Mouse (Mus musculus): ENCODE data around the gene Gucy2g. TPM values are rescaled to one million over a fixed set of nuclear protein-coding genes. Genes with fewer than 3 reads are reported as not detected.
A peak's percentile ranks its signal among the peaks of the same experiment; 100 is the strongest.

Gene Gucy2g
- polyA plus RNA-seq, 1 experiment from 2014 or later = not detected

DNA sequence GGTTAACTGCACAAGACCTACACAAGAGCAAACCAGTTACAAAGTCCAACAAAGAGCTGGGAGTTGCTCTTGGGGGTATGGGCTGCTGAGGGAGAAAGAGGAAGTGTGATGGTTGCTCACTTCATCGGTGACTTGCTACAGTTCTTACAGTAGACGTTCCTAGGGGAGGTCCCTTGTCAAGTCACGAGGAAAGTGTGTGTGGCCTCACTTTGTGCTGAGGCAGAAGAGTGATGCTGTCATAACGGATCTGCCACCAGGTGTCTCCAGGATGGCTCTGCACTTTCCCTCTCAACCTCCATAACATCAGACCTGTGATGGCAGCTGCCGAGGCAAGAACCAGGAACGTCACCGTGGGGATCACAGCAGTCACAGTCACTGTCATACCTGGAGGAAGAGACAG, 13.9 kb downstream of the Gucy2g start:
- H3K36me3 ChIP-seq (ENCODE audit: control insufficient read depth, insufficient read depth, low read length) = no peaks in the 10 kb centered on the region
- H3K4me2 ChIP-seq (ENCODE audit: low read length) = no peak overlapping the region
- no peak overlapping the region for H3K9ac ChIP-seq (ENCODE audit: low read length)
- no peak overlapping the region for H3K27ac ChIP-seq (replicated peaks in 1 of 2; ENCODE audit: control insufficient read depth in 1 of 2, insufficient read depth in 1 of 2, low read depth in 2 of 2, low read length in 2 of 2)
- H3K4me1 ChIP-seq (ENCODE audit: control insufficient read depth in 2 of 2, insufficient read depth in 2 of 2, low read length in 2 of 2) = peaks cover 1 to 5% of the 10 kb centered on the region in 2 experiments; a peak in 3 of 4 replicates
- no peak for ATAC-seq (ENCODE audit: insufficient number of reproducible peaks, insufficient read depth, low FRiP score, low read depth)
- H3K27me3 ChIP-seq (ENCODE audit: control insufficient read depth, insufficient read depth, low read length) = no peaks in the 10 kb centered on the region
- 71% methylated on average over 7 of the region's 7 CpGs for WGBS
- no peaks in the 10 kb centered on the region for H3K9me3 ChIP-seq (ENCODE audit: control insufficient read depth, low read length)
- no peak overlapping the region for H3K4me3 ChIP-seq (ENCODE audit: control insufficient read depth in 1 of 2, insufficient read depth in 1 of 2, low read depth in 1 of 2, low read length in 2 of 2)

DNA sequence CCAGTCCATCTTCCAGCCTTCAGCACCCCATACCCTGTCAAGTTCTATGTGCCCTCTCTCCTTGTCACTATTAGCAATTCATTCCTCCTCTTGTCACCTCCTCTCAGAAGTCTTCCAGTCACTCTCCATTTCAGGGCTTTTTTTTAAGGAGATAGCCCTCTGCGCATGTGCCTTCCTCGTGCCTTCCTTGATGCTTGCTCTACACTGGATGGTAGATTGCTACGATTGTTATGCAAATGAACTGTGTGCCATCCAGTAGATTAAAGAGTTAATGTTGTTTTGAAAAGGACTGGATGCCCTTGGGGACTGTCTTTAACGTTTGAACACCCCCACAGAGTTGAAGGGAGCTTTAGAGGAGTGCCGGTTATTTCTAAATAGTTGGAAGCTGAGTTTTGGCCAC, 14.4 kb downstream of the Gucy2g start:
- Histone ChIP-seq H3K36me3 (ENCODE audit: control insufficient read depth, insufficient read depth, low read length) (no peaks in the 10 kb centered on the region), H3K4me2 (ENCODE audit: low read length) (no peak overlapping the region), H3K4me1 (ENCODE audit: control insufficient read depth in 2 of 2, insufficient read depth in 2 of 2, low read length in 2 of 2) (peaks cover 0 to 5% of the 10 kb centered on the region in 2 experiments; a peak in 2 of 4 replicates), H3K27me3 (ENCODE audit: control insufficient read depth, insufficient read depth, low read length) (no peaks in the 10 kb centered on the region), H3K9me3 (ENCODE audit: control insufficient read depth, low read length) (no peaks in the 10 kb centered on the region), H3K4me3 (ENCODE audit: control insufficient read depth in 1 of 2, insufficient read depth in 1 of 2, low read depth in 1 of 2, low read length in 2 of 2) (no peak overlapping the region), H3K27ac (replicated peaks in 1 of 2; ENCODE audit: control insufficient read depth in 1 of 2, insufficient read depth in 1 of 2, low read depth in 2 of 2, low read length in 2 of 2) (no peak overlapping the region), H3K9ac (ENCODE audit: low read length) (no peak overlapping the region)
- 64% methylated on average over 5 of the region's 5 CpGs for WGBS
- no peak for ATAC-seq (ENCODE audit: insufficient number of reproducible peaks, insufficient read depth, low FRiP score, low read depth)

GRCm38 (mm10) chr19:55222268-55222667, 18.8 kb downstream of the Gucy2g start:
- no peak for ATAC-seq (ENCODE audit: insufficient number of reproducible peaks, insufficient read depth, low FRiP score, low read depth)
- Histone ChIP-seq H3K4me3 (ENCODE audit: control insufficient read depth in 1 of 2, insufficient read depth in 1 of 2, low read depth in 1 of 2, low read length in 2 of 2) (no peak overlapping the region), H3K9me3 (ENCODE audit: control insufficient read depth, low read length) (no peaks in the 10 kb centered on the region)

GRCm38 (mm10) chr19:55221208-55221607, 19.8 kb downstream of the Gucy2g start:
- Histone ChIP-seq H3K9ac (ENCODE audit: low read length) (no peak overlapping the region), H3K36me3 (ENCODE audit: control insufficient read depth, insufficient read depth, low read length) (no peaks in the 10 kb centered on the region), H3K4me3 (ENCODE audit: control insufficient read depth in 1 of 2, insufficient read depth in 1 of 2, low read depth in 1 of 2, low read length in 2 of 2) (no peak overlapping the region), H3K27ac (replicated peaks in 1 of 2; ENCODE audit: control insufficient read depth in 1 of 2, insufficient read depth in 1 of 2, low read depth in 2 of 2, low read length in 2 of 2) (no peak overlapping the region), H3K27me3 (ENCODE audit: control insufficient read depth, insufficient read depth, low read length) (no peaks in the 10 kb centered on the region), H3K4me1 (ENCODE audit: control insufficient read depth in 2 of 2, insufficient read depth in 2 of 2, low read length in 2 of 2) (peaks cover 5 to 9% of the 10 kb centered on the region in 2 experiments; a peak in 2 of 4 replicates), H3K4me2 (ENCODE audit: low read length) (no peak overlapping the region), H3K9me3 (ENCODE audit: control insufficient read depth, low read length) (no peaks in the 10 kb centered on the region)
- no peak for ATAC-seq (ENCODE audit: insufficient number of reproducible peaks, insufficient read depth, low FRiP score, low read depth)
- WGBS = 77% methylated on average over 6 of the region's 6 CpGs

More at GRCm38 (mm10) chr19:55222268-55222667, 18.8 kb downstream of the Gucy2g start:
- no peak overlapping the region for H3K4me2 ChIP-seq (ENCODE audit: low read length)
- H3K27ac ChIP-seq (replicated peaks in 1 of 2; ENCODE audit: control insufficient read depth in 1 of 2, insufficient read depth in 1 of 2, low read depth in 2 of 2, low read length in 2 of 2) = no peak overlapping the region
- peaks cover 5 to 9% of the 10 kb centered on the region in 2 experiments; a peak in 2 of 4 replicates for H3K4me1 ChIP-seq (ENCODE audit: control insufficient read depth in 2 of 2, insufficient read depth in 2 of 2, low read length in 2 of 2)
- H3K9ac ChIP-seq (ENCODE audit: low read length) = no peak overlapping the region
- no peaks in the 10 kb centered on the region for H3K36me3 ChIP-seq (ENCODE audit: control insufficient read depth, insufficient read depth, low read length)
- H3K27me3 ChIP-seq (ENCODE audit: control insufficient read depth, insufficient read depth, low read length) = no peaks in the 10 kb centered on the region
- 83% methylated on average over 9 of the region's 9 CpGs for WGBS

DNA sequence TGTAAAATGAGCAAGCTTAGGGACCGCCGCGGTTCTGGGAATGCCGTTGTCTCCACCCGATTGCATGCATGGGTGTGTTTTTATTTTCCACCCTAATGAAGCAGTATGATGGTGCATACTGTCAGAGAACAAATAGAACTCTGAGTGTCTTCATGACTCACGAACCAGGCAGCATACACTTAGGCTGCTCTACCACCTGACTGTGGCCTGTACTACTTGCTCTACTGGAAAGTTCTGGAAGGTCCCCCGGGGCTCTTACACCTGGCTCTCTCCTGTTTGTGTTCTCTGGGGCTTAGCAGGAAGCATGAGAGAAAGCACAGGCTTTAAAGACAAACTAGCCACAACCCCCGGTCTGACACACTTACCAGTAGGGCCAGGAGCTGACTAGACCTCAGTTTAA, 21.7 kb downstream of the Gucy2g start:
- peak overlapping the region; percentile 81; the same call in 1 of the 2 replicates for H3K4me2 ChIP-seq (ENCODE audit: low read length)
- H3K27ac ChIP-seq (replicated peaks in 1 of 2; ENCODE audit: control insufficient read depth in 1 of 2, insufficient read depth in 1 of 2, low read depth in 2 of 2, low read length in 2 of 2) = no peak overlapping the region

GRCm38 (mm10) chr19:55218741-55219221, 22.3 kb downstream of the Gucy2g start:
- ATAC-seq (ENCODE audit: insufficient number of reproducible peaks, insufficient read depth, low FRiP score, low read depth) = no peak
- 9% methylated on average over 12 of the region's 12 CpGs for WGBS
- H3K36me3 ChIP-seq (ENCODE audit: control insufficient read depth, insufficient read depth, low read length) = no peaks in the 10 kb centered on the region
- H3K27me3 ChIP-seq (ENCODE audit: control insufficient read depth, insufficient read depth, low read length) = no peaks in the 10 kb centered on the region
- peak overlapping the region; percentile 45 to 54 for H3K4me3 ChIP-seq (ENCODE audit: control insufficient read depth in 1 of 2, insufficient read depth in 1 of 2, low read depth in 1 of 2, low read length in 2 of 2)
- H3K4me1 ChIP-seq (ENCODE audit: control insufficient read depth in 2 of 2, insufficient read depth in 2 of 2, low read length in 2 of 2) = peaks cover 5 to 9% of the 10 kb centered on the region in 2 experiments; a peak in 2 of 4 replicates
- H3K27ac ChIP-seq (replicated peaks in 1 of 2; ENCODE audit: control insufficient read depth in 1 of 2, insufficient read depth in 1 of 2, low read depth in 2 of 2, low read length in 2 of 2) = no peak overlapping the region
- peak overlapping the region; percentile 68 for H3K9ac ChIP-seq (ENCODE audit: low read length)
- peak overlapping the region; percentile 81 for H3K4me2 ChIP-seq (ENCODE audit: low read length)
- H3K9me3 ChIP-seq (ENCODE audit: control insufficient read depth, low read length) = no peaks in the 10 kb centered on the region

More for the DNA sequence above, 21.7 kb downstream of the Gucy2g start:
- H3K9me3 ChIP-seq (ENCODE audit: control insufficient read depth, low read length) = no peaks in the 10 kb centered on the region
- H3K4me1 ChIP-seq (ENCODE audit: control insufficient read depth in 2 of 2, insufficient read depth in 2 of 2, low read length in 2 of 2) = peaks cover 5 to 9% of the 10 kb centered on the region in 2 experiments; a peak in 2 of 4 replicates
- H3K9ac ChIP-seq (ENCODE audit: low read length) = no peak overlapping the region
- no peak overlapping the region for H3K4me3 ChIP-seq (ENCODE audit: control insufficient read depth in 1 of 2, insufficient read depth in 1 of 2, low read depth in 1 of 2, low read length in 2 of 2)
- 67% methylated on average over 8 of the region's 8 CpGs for WGBS
- no peak for ATAC-seq (ENCODE audit: insufficient number of reproducible peaks, insufficient read depth, low FRiP score, low read depth)
- no peaks in the 10 kb centered on the region for H3K36me3 ChIP-seq (ENCODE audit: control insufficient read depth, insufficient read depth, low read length)
- H3K27me3 ChIP-seq (ENCODE audit: control insufficient read depth, insufficient read depth, low read length) = no peaks in the 10 kb centered on the region

- Histone ChIP-seq H3K4me2 (ENCODE audit: low read length) (peak overlapping the region; percentile 81), H3K27ac (replicated peaks in 1 of 2; ENCODE audit: control insufficient read depth in 1 of 2, insufficient read depth in 1 of 2, low read depth in 2 of 2, low read length in 2 of 2) (no peak overlapping the region), H3K9ac (ENCODE audit: low read length) (peak overlapping the region; percentile 68), H3K9me3 (ENCODE audit: control insufficient read depth, low read length) (no peaks in the 10 kb centered on the region), H3K4me3 (ENCODE audit: control insufficient read depth in 1 of 2, insufficient read depth in 1 of 2, low read depth in 1 of 2, low read length in 2 of 2) (peak overlapping the region; percentile 45 to 54), H3K27me3 (ENCODE audit: control insufficient read depth, insufficient read depth, low read length) (no peaks in the 10 kb centered on the region), H3K36me3 (ENCODE audit: control insufficient read depth, insufficient read depth, low read length) (no peaks in the 10 kb centered on the region), H3K4me1 (ENCODE audit: control insufficient read depth in 2 of 2, insufficient read depth in 2 of 2, low read length in 2 of 2) (peaks cover 5 to 9% of the 10 kb centered on the region in 2 experiments; a peak in 2 of 4 replicates)
- 5% methylated on average over 20 of the region's 20 CpGs for WGBS
- peak; percentile 41; the same call in 1 of the 2 replicates for ATAC-seq (ENCODE audit: insufficient number of reproducible peaks, insufficient read depth, low FRiP score, low read depth)
These were observed 22.8 kb downstream of the Gucy2g start for GRCm38 (mm10) chr19:55218192-55218739.

All from heart, embryonic 14.5 days (tissue).